Mouse (Mus musculus) forebrain, embryonic 13.5 days (tissue): ENCODE measurements around the gene Sel1l3. TPM values are rescaled to one million over a fixed set of nuclear protein-coding genes. Genes with fewer than 3 reads are reported as not detected.

Experiments used
- ATAC-seq: fragments of 200-750 bp; cut with Nextera tagmentation; 2 replicates; pipeline ENCODE4 v1.8.0; 2017
- H3K27ac ChIP-seq: fragments of 300-500 bp; sonication (generic); 2 replicates; pipeline ENCODE4 v1.5.1; 2015; ENCODE audit warnings: inconsistent platforms, mild to moderate bottlenecking, moderate library complexity
- H3K27me3 ChIP-seq: fragments of 300-500 bp; sonication (generic); 2 replicates; pipeline ENCODE4 v1.6.1; 2015; ENCODE audit warnings: mild to moderate bottlenecking, inconsistent platforms
- H3K36me3 ChIP-seq: fragments of 300-500 bp; sonication (generic); 2 replicates; pipeline ENCODE4 v1.6.1; 2015; ENCODE audit warnings: mild to moderate bottlenecking, inconsistent platforms; ENCODE audit not compliant: poor library complexity, severe bottlenecking
- H3K4me1 ChIP-seq: fragments of 300-500 bp; sonication (generic); 2 replicates; pipeline ENCODE4 v1.6.1; 2015; ENCODE audit warnings: inconsistent platforms
- H3K4me2 ChIP-seq: fragments of 300-500 bp; sonication (generic); 2 replicates; pipeline ENCODE4 v1.6.1; 2015; ENCODE audit warnings: inconsistent platforms, mild to moderate bottlenecking, moderate library complexity
- H3K4me3 ChIP-seq: fragments of 300-500 bp; sonication (generic); 2 replicates; pipeline ENCODE4 v1.5.1; 2015; ENCODE audit warnings: mild to moderate bottlenecking, inconsistent platforms
- H3K9ac ChIP-seq: fragments of 300-500 bp; sonication (generic); 2 replicates; pipeline ENCODE4 v1.6.1; 2015; ENCODE audit warnings: mild to moderate bottlenecking, inconsistent platforms
- H3K9me3 ChIP-seq: fragments of 300-500 bp; sonication (generic); replicated peaks from 2 replicates; pipeline ENCODE4 v1.6.1; 2016; ENCODE audit warnings: inconsistent platforms
- WGBS: fragments of 180-500 bp; shearing (Covaris S2); methylation state at CpG from one replicate; pipeline ENCODE4 v1.1.7; 2015; 5-methylcytosine and 5-hydroxymethylcytosine counted together
- polyA plus RNA-seq: library from polyadenylated mRNA; unstranded; fragments of >200 nt; fragmentation: Nextera tagmentation; extraction: Ambion mirVana; gene quantifications from 2 replicates; pipeline ENCODE4 v1.2.1, GENCODE M21; 2015

Gene Sel1l3
- 7.0 and 8.5 TPM in 2 replicates for polyA plus RNA-seq

DNA sequence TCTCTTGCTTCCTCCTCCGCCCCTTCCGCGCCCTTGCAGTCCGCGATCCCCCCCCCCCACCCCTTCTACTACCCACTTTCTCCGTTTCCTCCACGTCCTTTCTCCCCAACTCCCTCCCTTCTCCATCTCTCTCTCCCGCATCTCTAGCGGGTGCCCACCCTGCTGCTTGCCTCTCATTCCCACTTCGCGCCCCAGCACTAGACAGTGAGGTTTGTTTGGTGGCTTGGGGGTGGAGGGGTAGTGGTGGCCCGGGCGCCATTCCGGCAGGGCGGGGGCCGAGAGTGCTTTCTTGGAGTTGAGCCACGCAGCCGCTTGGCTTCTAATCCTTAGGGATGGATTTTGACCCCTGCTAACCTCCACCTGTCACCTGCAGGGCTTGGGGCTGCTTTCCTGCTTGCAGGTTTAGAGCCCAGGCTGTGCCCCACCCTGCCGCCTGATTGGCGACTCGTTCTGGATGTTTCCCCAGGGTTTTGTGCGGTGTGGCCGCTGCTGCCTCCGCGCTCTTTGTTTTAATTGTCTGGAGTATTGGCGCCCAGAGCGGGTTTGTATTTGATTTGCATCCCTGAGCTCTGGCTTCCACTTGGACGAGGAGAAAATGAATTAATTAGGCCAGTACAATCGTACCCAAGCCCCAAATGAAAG lies at the start of gene Sel1l3:
Gene Sel1l3, minus strand, starts transcription at position 217 of the 642 bp plus-strand sequence.
- Histone ChIP-seq H3K9me3 (no peaks in the 10 kb centered on the region), H3K4me3 (peak within 1 kb of the TSS; percentile 69), H3K27ac (peak within 1 kb of the TSS; percentile 88), H3K9ac (peak within 1 kb of the TSS; percentile 92), H3K27me3 (peaks cover 9% of the 10 kb centered on the region), H3K4me2 (peak within 1 kb of the TSS; percentile 95), H3K36me3 (no peaks in the 10 kb centered on the region), H3K4me1 (peaks cover 52% of the 10 kb centered on the region)
- peak; percentile 70 for ATAC-seq
- 0% methylated on average over 24 of the region's 29 CpGs for WGBS

DNA sequence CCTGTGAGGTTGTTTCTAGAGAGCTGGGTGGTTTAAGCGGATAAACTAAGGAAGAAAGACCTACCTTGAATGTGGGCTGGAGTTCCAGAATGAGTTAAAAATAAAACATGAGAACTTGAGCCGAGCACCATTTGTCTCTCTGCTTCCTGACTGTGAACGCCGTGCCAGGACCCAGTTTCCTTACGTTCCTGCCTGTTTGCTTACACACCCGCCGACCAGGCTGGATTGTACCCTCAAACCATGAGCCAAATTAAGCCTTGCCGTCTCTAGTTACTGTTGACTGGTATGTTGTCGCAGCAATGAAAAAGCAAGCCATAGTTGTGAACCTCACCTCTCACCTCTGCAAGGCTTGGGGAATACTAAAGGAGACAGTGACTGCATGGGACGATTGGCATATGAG lies 48.3 kb upstream of the Sel1l3 start:
- WGBS, result 94% methylated on average over 10 of the region's 10 CpGs
- ATAC-seq, result no peak
- H3K9ac ChIP-seq, result no peak overlapping the region
- no peaks in the 10 kb centered on the region for H3K36me3 ChIP-seq
- no peak overlapping the region for H3K4me2 ChIP-seq
- H3K27ac ChIP-seq, result no peak overlapping the region
- H3K9me3 ChIP-seq, result no peaks in the 10 kb centered on the region
- H3K4me1 ChIP-seq, result peaks cover 25% of the 10 kb centered on the region
- H3K4me3 ChIP-seq, result no peak overlapping the region
- H3K27me3 ChIP-seq, result 0 out of 2 replicates have a peak, but pooled peaks cover 2% of the 10 kb centered on the region

DNA sequence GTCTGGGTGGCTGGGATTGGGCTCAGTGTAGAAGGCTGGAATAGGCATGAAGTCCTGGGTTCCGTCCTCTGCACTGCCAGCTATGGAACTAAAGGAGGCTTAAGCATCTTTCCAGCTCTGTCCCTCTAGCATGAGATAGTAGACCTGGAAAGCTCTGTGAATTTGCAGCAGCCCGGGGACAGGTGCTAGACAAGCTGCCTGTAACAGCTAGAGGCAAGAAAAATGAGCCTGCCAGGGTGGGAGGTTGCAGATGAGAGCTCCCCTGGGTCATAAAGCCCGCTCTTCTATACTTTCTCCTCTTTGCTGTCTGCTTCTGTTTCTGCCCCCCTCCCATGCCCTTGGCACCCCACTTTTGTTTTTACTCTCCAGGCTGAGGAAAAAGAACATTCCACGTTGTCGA lies 46.2 kb upstream of the Sel1l3 start:
- WGBS, result 65% methylated on average over 5 of the region's 5 CpGs
- H3K4me2 ChIP-seq, result no peak overlapping the region
- ATAC-seq, result peak; percentile 41; the same call in 1 of the 2 replicates
- H3K4me3 ChIP-seq, result no peak overlapping the region
- no peak overlapping the region for H3K27ac ChIP-seq
- H3K4me1 ChIP-seq, result peaks cover 33% of the 10 kb centered on the region
- no peaks in the 10 kb centered on the region for H3K36me3 ChIP-seq
- no peak overlapping the region for H3K9ac ChIP-seq
- H3K9me3 ChIP-seq, result no peaks in the 10 kb centered on the region
- 0 out of 2 replicates have a peak, but pooled peaks cover 2% of the 10 kb centered on the region for H3K27me3 ChIP-seq

DNA sequence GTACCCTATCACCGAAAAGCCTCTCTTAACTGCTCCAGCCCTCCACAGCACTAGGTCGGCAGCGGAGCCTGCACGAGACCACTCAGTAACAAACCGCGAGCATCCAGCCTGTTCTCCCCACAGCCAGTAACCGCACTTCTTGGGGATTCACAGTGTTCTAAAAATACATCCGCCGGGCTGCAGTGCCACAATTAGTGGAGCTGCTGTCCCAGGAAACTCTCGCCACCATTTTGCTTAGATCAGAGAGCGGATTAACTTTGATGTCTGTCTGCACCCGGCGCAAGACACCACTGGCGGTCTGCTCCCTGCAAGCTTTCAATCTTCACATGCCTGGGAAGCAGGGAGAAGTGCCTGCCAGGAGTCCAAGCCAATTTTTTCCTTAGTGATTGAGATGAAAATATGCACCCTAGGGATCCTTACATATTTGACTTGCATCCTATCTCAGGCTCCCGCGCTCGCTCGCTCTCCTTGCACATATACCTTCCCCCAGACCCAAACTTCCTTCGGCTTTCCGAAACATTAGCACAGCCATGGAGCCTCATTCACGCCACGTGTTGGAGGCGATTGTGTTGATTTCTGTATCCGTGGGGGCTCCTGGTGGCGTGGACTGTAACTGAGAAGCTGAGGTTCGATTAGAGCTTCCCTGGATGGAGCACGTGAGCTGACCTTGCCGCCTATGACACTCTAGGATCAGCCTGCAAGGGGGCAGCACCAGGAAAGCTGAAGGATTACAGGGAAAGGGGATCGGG lies 44.5 kb upstream of the Sel1l3 start:
- peak overlapping the region; percentile 60 for H3K9ac ChIP-seq
- H3K4me2 ChIP-seq, result peak overlapping the region; percentile 67
- H3K4me3 ChIP-seq, result peak overlapping the region; percentile 36
- WGBS, result 3% methylated on average over 29 of the region's 29 CpGs
- H3K27me3 ChIP-seq, result 0 out of 2 replicates have a peak, but pooled peaks cover 2% of the 10 kb centered on the region
- peaks cover 34% of the 10 kb centered on the region for H3K4me1 ChIP-seq
- H3K9me3 ChIP-seq, result no peaks in the 10 kb centered on the region
- no peaks in the 10 kb centered on the region for H3K36me3 ChIP-seq
- ATAC-seq, result peak; percentile 64
- H3K27ac ChIP-seq, result peak overlapping the region; percentile 38; the same call in 1 of the 2 replicates

DNA sequence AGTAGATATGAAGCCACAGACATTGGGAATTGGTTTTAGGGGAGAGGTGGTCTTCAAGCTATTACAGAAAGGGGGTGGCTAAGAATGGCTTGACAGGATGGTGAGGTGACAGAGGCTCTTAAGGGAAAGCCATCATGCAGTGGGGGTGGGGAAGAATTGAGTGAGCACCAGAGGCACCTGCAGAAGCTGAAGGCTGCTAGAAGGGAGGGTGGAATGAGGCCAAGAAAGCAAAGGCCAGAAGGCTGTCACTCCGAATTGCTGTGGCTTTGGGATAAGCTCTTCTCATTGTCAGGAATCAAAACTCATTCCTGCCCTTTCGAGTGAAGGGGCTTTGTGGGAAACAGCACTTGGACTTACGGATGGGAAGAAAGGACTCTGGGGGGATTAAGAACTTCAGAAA lies 41.1 kb upstream of the Sel1l3 start:
- Histone ChIP-seq H3K4me2 (no peak overlapping the region), H3K4me1 (peaks cover 34% of the 10 kb centered on the region), H3K9ac (no peak overlapping the region), H3K27me3 (0 out of 2 replicates have a peak, but pooled peaks cover 2% of the 10 kb centered on the region), H3K27ac (no peak overlapping the region), H3K4me3 (no peak overlapping the region), H3K36me3 (no peaks in the 10 kb centered on the region), H3K9me3 (no peaks in the 10 kb centered on the region)
- 26% methylated on average over 3 of the region's 3 CpGs for WGBS
- no peak for ATAC-seq

DNA sequence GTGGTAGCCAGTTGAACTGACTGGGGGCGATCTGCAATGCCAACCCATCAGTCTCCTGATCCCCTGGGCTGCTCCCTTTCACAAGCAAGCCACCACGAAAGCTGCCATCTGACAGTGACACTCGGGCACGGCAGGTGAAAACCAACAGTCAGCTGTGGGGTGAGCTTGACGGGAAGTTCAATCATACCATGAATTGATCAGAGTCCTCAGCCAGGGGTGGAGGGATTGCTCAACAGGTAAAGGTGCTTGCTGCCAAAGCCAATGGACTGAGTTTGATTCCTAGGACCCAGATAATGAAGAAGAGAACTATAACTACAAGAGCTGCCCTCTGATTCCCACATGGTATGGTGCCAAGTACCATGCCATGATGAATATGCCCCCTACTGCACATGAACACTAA lies 40.4 kb upstream of the Sel1l3 start:
- H3K4me3 ChIP-seq, result no peak overlapping the region
- ATAC-seq, result no peak
- no peaks in the 10 kb centered on the region for H3K36me3 ChIP-seq
- H3K9me3 ChIP-seq, result no peaks in the 10 kb centered on the region
- H3K27ac ChIP-seq, result no peak overlapping the region
- 0 out of 2 replicates have a peak, but pooled peaks cover under 1% of the 10 kb centered on the region for H3K27me3 ChIP-seq
- H3K4me1 ChIP-seq, result peaks cover 38% of the 10 kb centered on the region
- WGBS, result 91% methylated on average over 5 of the region's 5 CpGs
- no peak overlapping the region for H3K4me2 ChIP-seq
- H3K9ac ChIP-seq, result no peak overlapping the region

DNA sequence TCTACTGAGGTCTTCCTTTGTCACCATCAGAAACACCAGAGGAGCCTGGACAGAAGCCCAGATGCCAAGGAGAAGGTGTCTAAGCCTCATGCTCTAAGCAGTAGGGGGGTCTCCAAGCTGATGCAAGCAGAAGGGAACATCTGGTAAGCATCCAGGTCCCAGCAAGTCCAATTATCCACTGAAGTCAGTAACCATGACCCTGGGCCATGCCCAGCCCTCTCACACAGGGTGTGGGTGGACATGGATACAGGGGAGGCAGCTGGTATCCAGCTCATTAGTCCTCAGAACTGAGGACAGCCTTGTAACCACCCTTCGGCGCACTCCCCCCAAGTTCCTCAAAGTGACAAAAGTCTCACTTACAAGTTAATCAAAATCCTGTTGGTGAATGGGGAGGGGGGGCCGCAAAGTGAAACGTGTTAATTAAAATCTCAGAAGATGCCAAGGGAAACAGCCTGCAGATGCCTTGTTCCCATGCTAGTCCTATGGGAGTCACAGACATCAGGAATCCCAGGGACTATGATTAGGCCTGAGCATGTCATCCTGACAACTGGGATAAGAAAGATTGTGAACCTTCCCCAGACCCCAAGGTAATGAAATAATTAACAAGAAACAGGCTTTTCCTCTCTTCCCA lies 35.8 kb upstream of the Sel1l3 start:
- 50% methylated on average over 4 of the region's 4 CpGs for WGBS
- ATAC-seq, result peak; percentile 81
- H3K9ac ChIP-seq, result no peak overlapping the region
- no peaks in the 10 kb centered on the region for H3K9me3 ChIP-seq
- no peaks in the 10 kb centered on the region for H3K36me3 ChIP-seq
- H3K27me3 ChIP-seq, result no peaks in the 10 kb centered on the region
- peak overlapping the region; percentile 72 for H3K27ac ChIP-seq
- H3K4me2 ChIP-seq, result no peak overlapping the region
- H3K4me3 ChIP-seq, result no peak overlapping the region
- peaks cover 26% of the 10 kb centered on the region for H3K4me1 ChIP-seq

DNA sequence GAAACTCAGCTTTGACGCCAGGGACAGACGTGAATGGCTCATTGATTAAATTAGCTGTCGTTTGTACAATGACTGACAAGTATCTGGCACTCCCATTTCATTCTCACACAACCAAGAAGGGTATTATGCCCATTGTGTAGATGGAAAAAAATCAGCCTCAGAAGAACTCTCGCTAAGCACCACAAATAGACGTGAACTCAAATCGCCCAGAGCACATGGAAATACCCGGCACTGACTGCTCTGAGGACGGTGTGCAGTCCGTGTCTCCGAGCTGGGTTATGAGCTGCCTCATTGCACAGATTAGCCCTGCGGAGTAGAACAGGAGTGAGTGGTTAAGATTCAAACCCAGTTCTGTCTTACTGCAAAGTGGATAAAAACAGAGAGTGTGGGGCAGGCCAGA lies 34.8 kb upstream of the Sel1l3 start:
- 0 out of 2 replicates have a peak overlapping the region, but pooled peaks have one; percentile 2 for H3K4me2 ChIP-seq
- no peak overlapping the region for H3K9ac ChIP-seq
- peak; percentile 53 for ATAC-seq
- peaks cover 26% of the 10 kb centered on the region for H3K4me1 ChIP-seq
- H3K4me3 ChIP-seq, result no peak overlapping the region
- no peaks in the 10 kb centered on the region for H3K27me3 ChIP-seq
- no peaks in the 10 kb centered on the region for H3K9me3 ChIP-seq
- no peaks in the 10 kb centered on the region for H3K36me3 ChIP-seq
- WGBS, result 11% methylated on average over 11 of the region's 11 CpGs
- H3K27ac ChIP-seq, result peak overlapping the region; percentile 72; the same call in 1 of the 2 replicates

DNA sequence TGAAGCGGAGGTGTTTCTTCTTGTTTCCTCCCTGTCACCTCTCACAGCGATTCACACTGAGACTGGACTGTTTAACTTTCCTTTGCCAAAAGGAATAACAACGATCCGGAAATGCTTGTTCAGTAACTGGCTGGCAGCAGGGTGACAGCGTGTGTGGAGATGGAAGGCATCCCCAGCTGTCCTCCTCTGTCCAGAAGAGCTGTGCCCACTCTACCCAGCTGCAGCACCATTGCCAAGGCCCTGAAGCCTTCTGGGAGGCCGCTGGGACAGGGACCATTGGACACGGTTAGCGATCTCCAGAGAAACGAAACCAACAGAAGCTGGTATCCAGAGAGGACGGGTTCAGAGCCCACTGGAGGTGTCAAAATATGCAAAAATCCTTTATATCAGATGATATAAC lies 30.2 kb upstream of the Sel1l3 start:
- Histone ChIP-seq H3K27me3 (no peaks in the 10 kb centered on the region), H3K9me3 (no peaks in the 10 kb centered on the region), H3K27ac (no peak overlapping the region), H3K9ac (no peak overlapping the region), H3K4me2 (no peak overlapping the region), H3K36me3 (no peaks in the 10 kb centered on the region), H3K4me1 (peaks cover 30% of the 10 kb centered on the region), H3K4me3 (no peak overlapping the region)
- ATAC-seq, result no peak
- 82% methylated on average over 10 of the region's 10 CpGs for WGBS

DNA sequence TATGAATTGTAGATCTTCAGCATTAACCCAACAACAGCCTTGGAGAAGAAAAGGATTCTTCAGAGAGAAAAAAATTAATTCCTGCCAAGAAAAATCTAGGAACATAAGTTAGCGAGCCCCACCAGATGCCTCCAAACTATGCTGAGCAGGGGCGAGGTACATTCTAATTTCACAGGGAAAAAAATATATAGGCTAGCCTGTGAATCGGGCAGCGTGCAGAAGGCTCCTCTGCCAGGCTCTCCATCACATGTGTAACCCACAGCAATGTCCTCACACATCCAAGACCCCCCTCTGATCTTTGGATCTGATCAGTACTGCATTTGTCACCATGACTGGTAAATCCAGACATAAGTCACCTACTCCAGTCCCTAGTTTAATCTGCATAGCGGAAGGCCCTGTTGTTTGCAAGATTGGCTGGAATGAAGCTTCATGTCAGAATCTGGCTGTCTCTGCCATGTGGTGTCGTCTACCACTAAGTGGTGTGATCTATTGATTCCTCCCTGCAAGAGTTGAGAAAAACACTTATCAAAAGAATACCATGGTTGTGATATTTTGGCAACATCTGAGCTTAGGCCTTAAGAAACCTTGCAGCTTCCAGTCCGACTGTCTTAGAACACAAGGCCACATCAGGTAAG lies 29.3 kb upstream of the Sel1l3 start:
- Histone ChIP-seq H3K4me2 (no peak overlapping the region), H3K27me3 (no peaks in the 10 kb centered on the region), H3K27ac (no peak overlapping the region), H3K9me3 (no peaks in the 10 kb centered on the region), H3K36me3 (no peaks in the 10 kb centered on the region), H3K9ac (no peak overlapping the region), H3K4me3 (no peak overlapping the region), H3K4me1 (peaks cover 21% of the 10 kb centered on the region)
- ATAC-seq, result peak; percentile 46; the same call in 1 of the 2 replicates
- WGBS, result 74% methylated on average over 7 of the region's 7 CpGs

DNA sequence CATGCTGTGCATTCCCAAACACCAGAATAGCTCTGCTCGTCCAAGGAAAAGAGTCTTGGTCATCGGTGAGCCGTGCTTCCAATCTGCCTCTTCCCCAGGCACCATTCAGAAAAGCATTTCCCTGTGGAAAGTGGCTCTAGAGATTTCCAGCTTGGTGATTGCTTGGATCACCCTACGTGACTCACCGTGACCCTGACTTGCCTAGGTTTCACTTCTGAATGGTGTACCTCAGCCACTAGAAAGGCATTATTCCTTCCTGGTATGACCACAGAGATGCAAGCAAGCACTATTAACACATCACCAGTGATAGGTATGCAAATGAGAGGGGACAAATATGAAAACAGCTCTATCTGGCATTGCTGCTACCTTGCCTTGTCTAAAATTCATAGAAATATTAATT lies 28.2 kb upstream of the Sel1l3 start:
- ATAC-seq, result no peak
- Histone ChIP-seq H3K36me3 (no peaks in the 10 kb centered on the region), H3K4me2 (no peak overlapping the region), H3K27me3 (no peaks in the 10 kb centered on the region), H3K9ac (no peak overlapping the region), H3K27ac (no peak overlapping the region), H3K4me1 (peaks cover 16% of the 10 kb centered on the region), H3K4me3 (no peak overlapping the region), H3K9me3 (no peaks in the 10 kb centered on the region)
- WGBS, result 81% methylated on average over 5 of the region's 5 CpGs

DNA sequence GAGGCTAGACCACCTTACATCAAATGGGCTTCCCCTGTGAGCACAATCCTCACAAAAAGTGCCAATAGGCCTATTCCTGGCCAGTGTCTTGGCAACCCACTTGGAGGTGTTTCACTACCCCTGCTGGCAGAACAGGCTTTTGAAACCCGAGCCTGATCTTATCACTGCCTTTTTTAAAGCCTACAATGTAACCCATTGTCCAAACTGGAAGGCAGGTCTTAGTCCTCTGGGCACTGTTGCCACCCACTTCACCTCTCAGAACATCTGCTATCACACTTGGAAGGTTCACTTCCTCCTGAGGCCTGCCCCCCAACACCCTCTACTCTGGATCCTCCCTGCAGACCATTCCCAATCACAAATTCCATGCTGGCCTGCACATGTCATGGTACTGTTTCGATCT lies 27.4 kb upstream of the Sel1l3 start:
- Histone ChIP-seq H3K4me3 (no peak overlapping the region), H3K9ac (no peak overlapping the region), H3K36me3 (no peaks in the 10 kb centered on the region), H3K4me1 (peaks cover 16% of the 10 kb centered on the region), H3K27ac (no peak overlapping the region), H3K9me3 (no peaks in the 10 kb centered on the region), H3K27me3 (no peaks in the 10 kb centered on the region), H3K4me2 (no peak overlapping the region)
- no peak for ATAC-seq
- WGBS, result 59% methylated on average over 2 of the region's 2 CpGs
